ENCODE assay signal across 8 mouse cellular contexts in genomic region chr11:19986871-19987755, GRCm38 (mm10).
A peak's percentile ranks its signal among the peaks of the same experiment; 100 is the strongest.
DNase-seq lines count a peak whose midpoint lies in the region; ATAC-seq lines count a peak whose summit lies in the region.

No protein-coding gene starts in this region.

- no peaks in the 10 kb centered on the region for H3K36me3 ChIP-seq in kidney, embryonic 15.5 days
- H3K36me3 ChIP-seq in neural tube, embryonic 12.5 days: no peaks in the 10 kb centered on the region

- H3K4me3 ChIP-seq in kidney, embryonic 15.5 days (replicated peaks): no peak overlapping the region
- H3K4me3 ChIP-seq in neural tube, embryonic 12.5 days: no peak overlapping the region

- H3K27ac ChIP-seq in kidney, embryonic 15.5 days: peak overlapping the region; percentile 92
- H3K27ac ChIP-seq in neural tube, embryonic 12.5 days: no peak overlapping the region

- peak; percentile 13 for ATAC-seq in kidney, embryonic 15.5 days (replicated peaks; ENCODE audit: low FRiP score)
- ATAC-seq in neural tube, embryonic 12.5 days (ENCODE audit: low FRiP score, low read depth): peak; percentile 51

- H3K9ac ChIP-seq in kidney, embryonic 15.5 days: no peak overlapping the region
- H3K9ac ChIP-seq in neural tube, embryonic 12.5 days: no peak overlapping the region

- H3K27me3 ChIP-seq in kidney, embryonic 15.5 days: no peaks in the 10 kb centered on the region
- H3K27me3 ChIP-seq in neural tube, embryonic 12.5 days (replicated peaks): no peaks in the 10 kb centered on the region

- peak overlapping the region; percentile 41 for H3K4me2 ChIP-seq in kidney, embryonic 15.5 days
- H3K4me2 ChIP-seq in neural tube, embryonic 12.5 days (replicated peaks): peak overlapping the region; percentile 42

- H3K4me1 ChIP-seq in kidney, embryonic 15.5 days: peaks cover 89% of the 10 kb centered on the region
- peaks cover 38% of the 10 kb centered on the region for H3K4me1 ChIP-seq in neural tube, embryonic 12.5 days

- peak; percentile 35 to 50 for DNase-seq in cerebellum, postnatal 14 days
- DNase-seq in cerebellum, adult 9-11 months: no peak
- DNase-seq in ES-CJ7 (ENCODE audit: low read depth, low spot score): peak; percentile 86
- DNase-seq in fibroblast of lung, adult 2 months (ENCODE audit: low read depth): peak; percentile 47
- no peak for DNase-seq in spleen, postnatal 14 days (ENCODE audit: low spot score in 2 of 2)
- no peak for DNase-seq in frontal cortex, adult 2 months (ENCODE audit: extremely low spot score in 1 of 2, low spot score in 1 of 2)

- 10% methylated on average over 17 of the region's 17 CpGs for WGBS in kidney, embryonic 15.5 days
- WGBS in neural tube, embryonic 12.5 days: 5% methylated on average over 17 of the region's 17 CpGs

- H3K9me3 ChIP-seq in kidney, embryonic 15.5 days (replicated peaks): no peaks in the 10 kb centered on the region
- no peaks in the 10 kb centered on the region for H3K9me3 ChIP-seq in neural tube, embryonic 12.5 days

Comparison
In these comparisons a context has a peak if more than half of its experiments do, and no peak if none do; other contexts are left out.
1. DNase-seq: peak in cerebellum, postnatal 14 days (2 of 2), ES-CJ7 (single experiment) and fibroblast of lung, adult 2 months (single experiment); none in cerebellum, adult 9-11 months (single experiment), spleen, postnatal 14 days (0 of 2) and frontal cortex, adult 2 months (0 of 2).